ENCODE assay signal across 29 mouse cellular contexts in genomic region chr13:5059859-5060258, GRCm38 (mm10).
DNase-seq lines count a peak whose midpoint lies in the region; ATAC-seq lines count a peak whose summit lies in the region.
"Had no signal": no experiment of that assay in that cellular context is flagged by ENCODE, and none has a peak within 500 bp of the region (broad histone marks: within the 10 kb centered on the region; RNA-seq: fewer than 3 reads in every experiment).

No protein-coding gene starts in this region.

- no peaks in the 10 kb centered on the region for H3K36me3 ChIP-seq in forebrain, embryonic 14.5 days (ENCODE audit: control insufficient read depth, insufficient read depth, low read length)
- H3K36me3 ChIP-seq in forebrain, embryonic 13.5 days (ENCODE audit: poor library complexity, severe bottlenecking) = no peaks in the 10 kb centered on the region
- no peaks in the 10 kb centered on the region for H3K36me3 ChIP-seq in lung, embryonic 15.5 days
- H3K36me3 ChIP-seq: embryonic facial prominence, embryonic 15.5 days; G1E; heart, embryonic 12.5 days; hindbrain, embryonic 13.5 days; limb, embryonic 13.5 days; neural tube, embryonic 15.5 days; stomach, embryonic 15.5 days had no signal

- H3K27me3 ChIP-seq in forebrain, embryonic 14.5 days (replicated peaks; ENCODE audit: control insufficient read depth, insufficient read depth, low read length) = no peaks in the 10 kb centered on the region
- no peaks in the 10 kb centered on the region for H3K27me3 ChIP-seq in forebrain, embryonic 13.5 days
- H3K27me3 ChIP-seq in lung, embryonic 15.5 days = no peaks in the 10 kb centered on the region
- H3K27me3 ChIP-seq: embryonic facial prominence, embryonic 15.5 days; heart, embryonic 12.5 days; hindbrain, embryonic 13.5 days; limb, embryonic 13.5 days; neural tube, embryonic 15.5 days; Patski; stomach, embryonic 15.5 days had no signal

- H3K9me3 ChIP-seq in forebrain, embryonic 14.5 days (replicated peaks; ENCODE audit: control insufficient read depth, low read length) = no peaks in the 10 kb centered on the region
- no peaks in the 10 kb centered on the region for H3K9me3 ChIP-seq in forebrain, embryonic 13.5 days (replicated peaks)
- no peaks in the 10 kb centered on the region for H3K9me3 ChIP-seq in lung, embryonic 15.5 days
- H3K9me3 ChIP-seq: embryonic facial prominence, embryonic 15.5 days; G1E; heart, embryonic 12.5 days; hindbrain, embryonic 13.5 days; limb, embryonic 13.5 days; neural tube, embryonic 15.5 days; stomach, embryonic 15.5 days had no signal

- no peak overlapping the region for H3K4me3 ChIP-seq in forebrain, embryonic 14.5 days (ENCODE audit: low read depth, low read length)
- H3K4me3 ChIP-seq in forebrain, embryonic 13.5 days = no peak overlapping the region
- H3K4me3 ChIP-seq in lung, embryonic 15.5 days = no peak overlapping the region
- H3K4me3 ChIP-seq: embryonic facial prominence, embryonic 15.5 days; gastrocnemius, adult 2 months; heart, adult 2 months; heart, embryonic 12.5 days; hindbrain, embryonic 13.5 days; limb, embryonic 13.5 days; neural tube, embryonic 15.5 days; stomach, embryonic 15.5 days had no signal

- H3K4me2 ChIP-seq in forebrain, embryonic 14.5 days (ENCODE audit: low read length) = no peak overlapping the region
- H3K4me2 ChIP-seq in forebrain, embryonic 13.5 days = no peak overlapping the region
- H3K4me2 ChIP-seq in lung, embryonic 15.5 days = no peak overlapping the region
- H3K4me2 ChIP-seq: embryonic facial prominence, embryonic 15.5 days; heart, embryonic 12.5 days; hindbrain, embryonic 13.5 days; limb, embryonic 13.5 days; liver, embryonic 11.5 days; neural tube, embryonic 15.5 days; stomach, embryonic 15.5 days had no signal

- no peak overlapping the region for H3K27ac ChIP-seq in forebrain, embryonic 14.5 days (ENCODE audit: low read depth, low read length)
- no peak overlapping the region for H3K27ac ChIP-seq in forebrain, embryonic 13.5 days
- 0 out of 2 replicates have a peak overlapping the region, but pooled peaks have one; percentile 3 for H3K27ac ChIP-seq in lung, embryonic 15.5 days
- H3K27ac ChIP-seq: embryonic facial prominence, embryonic 15.5 days; gastrocnemius, adult 2 months; heart, adult 2 months; hindbrain, embryonic 13.5 days; limb, embryonic 13.5 days; macrophage; neural tube, embryonic 15.5 days; stomach, embryonic 15.5 days had no signal

- H3K4me1 ChIP-seq in forebrain, embryonic 14.5 days (ENCODE audit: control insufficient read depth, insufficient read depth, low read length) = no peaks in the 10 kb centered on the region
- no peaks in the 10 kb centered on the region for H3K4me1 ChIP-seq in forebrain, embryonic 13.5 days
- no peaks in the 10 kb centered on the region for H3K4me1 ChIP-seq in lung, embryonic 15.5 days
- H3K4me1 ChIP-seq: embryonic facial prominence, embryonic 15.5 days; heart, embryonic 12.5 days; hindbrain, embryonic 13.5 days; limb, embryonic 13.5 days; neural tube, embryonic 15.5 days; stomach, embryonic 15.5 days had no signal

- DNase-seq in forebrain, embryonic 14.5 days (ENCODE audit: low spot score) = peak; percentile 34
- DNase-seq in lung, postnatal 10 days = no peak
- DNase-seq in brain, adult 2 months (ENCODE audit: low read depth, low spot score) = peak; percentile 35
- peak; percentile 8 for DNase-seq in telencephalon, adult 2 months (ENCODE audit: low read depth, low spot score)
- no peak for DNase-seq in ovary, adult 18-20 months (ENCODE audit: low spot score)
- DNase-seq: adrenal gland, postnatal 10 days; cerebellum, adult 18-20 months; cerebellum, postnatal 10 days; gastrocnemius, adult 2 months; gastrocnemius, postnatal 36 days; heart, adult 2 months; heart, postnatal 4 days; kidney, adult 11 months; kidney, postnatal 25 days; right cerebral cortex, postnatal 25 days; thymus, postnatal 14 days had no signal

- H3K9ac ChIP-seq in forebrain, embryonic 14.5 days (ENCODE audit: low read length) = no peak overlapping the region
- no peak overlapping the region for H3K9ac ChIP-seq in forebrain, embryonic 13.5 days
- H3K9ac ChIP-seq in lung, embryonic 15.5 days = no peak overlapping the region
- H3K9ac ChIP-seq: embryonic facial prominence, embryonic 15.5 days; heart, embryonic 12.5 days; hindbrain, embryonic 13.5 days; limb, embryonic 13.5 days; neural tube, embryonic 15.5 days; stomach, embryonic 15.5 days had no signal

- ATAC-seq in forebrain, embryonic 14.5 days = no peak
- ATAC-seq in forebrain, embryonic 13.5 days = no peak
- no peak for ATAC-seq in lung, embryonic 15.5 days (ENCODE audit: borderline replicate concordance, extremely low read depth, low FRiP score, low TSS enrichment)
- ATAC-seq: inflammation-experienced regulatory T-cells, adult 6 months; Patski had no signal

- 68% methylated on average over 2 of the region's 2 CpGs for WGBS in forebrain, embryonic 14.5 days
- 77% methylated on average over 2 of the region's 2 CpGs for WGBS in forebrain, embryonic 13.5 days
- 40% methylated on average over 2 of the region's 2 CpGs for WGBS in lung, embryonic 15.5 days

Comparison
In these comparisons a context has a peak if more than half of its experiments do, and no peak if none do; other contexts are left out.
1. DNase-seq: peak in forebrain, embryonic 14.5 days (single experiment), brain, adult 2 months (single experiment) and telencephalon, adult 2 months (single experiment); none in lung, postnatal 10 days (single experiment) and ovary, adult 18-20 months (single experiment).